Mouse (Mus musculus): ENCODE measurements around the gene Tlr6. TPM values are rescaled to one million over a fixed set of nuclear protein-coding genes. Genes with fewer than 3 reads are reported as not detected.

Gene Tlr6
- total RNA-seq, 2 experiments from 2014 or later, result 0.79 to 1.4 TPM

GRCm38 (mm10) chr5:64932775-64933174 is 27.1 kb downstream of the Tlr6 start:
- DNase-seq (ENCODE audit: low spot score in 2 of 2), result no peak

- DNase-seq (ENCODE audit: low spot score in 2 of 2), result no peak
Measured at GRCm38 (mm10) chr5:64932215-64932614, 27.7 kb downstream of the Tlr6 start.

- no peak for DNase-seq (ENCODE audit: low spot score in 2 of 2)
Measured at GRCm38 (mm10) chr5:64922891-64923381, 37.0 kb downstream of the Tlr6 start.

- DNase-seq (ENCODE audit: low spot score in 2 of 2), result no peak
Measured at GRCm38 (mm10) chr5:64918616-64919597, 41.0 kb downstream of the Tlr6 start.

- no peak for DNase-seq (ENCODE audit: low spot score in 2 of 2)
Measured at GRCm38 (mm10) chr5:64917721-64918120, 42.2 kb downstream of the Tlr6 start.

GRCm38 (mm10) chr5:64917161-64917560 is 42.7 kb downstream of the Tlr6 start:
- DNase-seq (ENCODE audit: low spot score in 2 of 2), result no peak

GRCm38 (mm10) chr5:64908585-64909284 is 51.2 kb downstream of the Tlr6 start:
- no peak for DNase-seq (ENCODE audit: low spot score in 2 of 2)

- no peak for DNase-seq (ENCODE audit: low spot score in 2 of 2)
Measured at GRCm38 (mm10) chr5:64907906-64908305, 52.0 kb downstream of the Tlr6 start.

GRCm38 (mm10) chr5:64905516-64906271 is 54.2 kb downstream of the Tlr6 start:
- DNase-seq (ENCODE audit: low spot score in 2 of 2), result no peak

Small RNA genes lying within 50 kb of the gene (microRNA-seq; reads per million reads assigned to microRNA genes)
- 91.0 to 96.0 reads per million in 2 experiments for gene Mir574

Other genes with a start within 250 kb of the Tlr6 start
- 10 to 100 TPM; 46.4 TPM for gene Klf3, start 156.7 kb downstream of the Tlr6 start, total RNA-seq (2021)
- under 1 TPM; 0.32 to 0.55 TPM for gene Tlr1, start 26.5 kb downstream of the Tlr6 start, total RNA-seq (2021)
- 1 to 10 TPM; 4.6 to 6.0 TPM for gene Fam114a1, start 10.0 kb upstream of the Tlr6 start, total RNA-seq (2021)
- under 1 TPM; 0.36 to 0.48 TPM for gene Tmem156, start 132.0 kb upstream of the Tlr6 start, total RNA-seq (2021)
- gene Klhl5, start 147.4 kb upstream of the Tlr6 start, total RNA-seq (2021), result 10 to 100 TPM; 79.0 to 87.6 TPM
- gene Wdr19, start 239.6 kb upstream of the Tlr6 start, total RNA-seq (2021), result 10 to 100 TPM; 19.2 to 20.1 TPM

Measured in layer of hippocampus, postnatal 14 days (tissue).